Mouse (Mus musculus) embryonic facial prominence, embryonic 11.5 days (tissue): ENCODE results near the gene Lsm14a. TPM values are rescaled to one million over a fixed set of nuclear protein-coding genes. Genes with fewer than 3 reads are reported as not detected.
"Not testable (repeated sequence)": the region's sequence is repeated elsewhere in the genome, so short reads cannot be mapped to it uniquely, and the experiment has no call there.

Experiments
- ATAC-seq: fragments of 200-750 bp; cut with Nextera tagmentation; replicated peaks from 2 replicates; pipeline ENCODE4 v1.8.0; 2017; ENCODE audit warnings: low read depth; ENCODE audit not compliant: insufficient number of reproducible peaks, low FRiP score, low TSS enrichment
- DNase-seq: peaks from one replicate; pipeline ENCODE4 v3.0.0-alpha.2; 2015; ENCODE audit warnings: low spot score
- H3K27ac ChIP-seq: fragments of 300-500 bp; sonication (generic); replicated peaks from 2 replicates; pipeline ENCODE4 v1.5.1; 2014; ENCODE audit warnings: mild to moderate bottlenecking, low read depth, low read length, control low read depth
- H3K27me3 ChIP-seq: fragments of 300-500 bp; sonication (generic); 2 replicates; pipeline ENCODE4 v1.6.1; 2014; ENCODE audit warnings: mild to moderate bottlenecking, low read length, moderate library complexity, mixed read lengths; ENCODE audit not compliant: control insufficient read depth, insufficient read depth
- H3K36me3 ChIP-seq: fragments of 300-500 bp; sonication (generic); replicated peaks from 2 replicates; pipeline ENCODE4 v1.6.1; 2014; ENCODE audit warnings: low read depth, mild to moderate bottlenecking, low read length, moderate library complexity, mixed read lengths; ENCODE audit not compliant: control insufficient read depth, insufficient read depth
- H3K4me1 ChIP-seq: fragments of 300-500 bp; sonication (generic); 2 replicates; pipeline ENCODE4 v1.6.1; 2014; ENCODE audit warnings: low read length, mixed read lengths; ENCODE audit not compliant: control insufficient read depth, insufficient read depth
- H3K4me2 ChIP-seq: fragments of 300-500 bp; sonication (generic); 2 replicates; pipeline ENCODE4 v1.6.1; 2014; ENCODE audit warnings: low read depth, mild to moderate bottlenecking, control low read depth, low read length, moderate library complexity
- H3K4me3 ChIP-seq: fragments of 300-500 bp; sonication (generic); 2 replicates; pipeline ENCODE4 v1.5.1; 2014; ENCODE audit warnings: low read depth, low read length, control low read depth
- H3K9ac ChIP-seq: fragments of 300-500 bp; sonication (generic); replicated peaks from 2 replicates; pipeline ENCODE4 v1.6.1; 2014; ENCODE audit warnings: mild to moderate bottlenecking, control low read depth, low read length
- H3K9me3 ChIP-seq: fragments of 300-500 bp; sonication (generic); replicated peaks from 2 replicates; pipeline ENCODE4 v1.6.1; 2016; ENCODE audit warnings: mild to moderate bottlenecking, low read length, inconsistent platforms, mixed read lengths; ENCODE audit not compliant: control insufficient read depth
- WGBS: fragments of 180-500 bp; shearing (Covaris S2); extraction: QIAGEN DNeasy Blood & Tissue Kit; methylation state at CpG from one replicate; pipeline ENCODE4 v1.1.7; 2014; 5-methylcytosine and 5-hydroxymethylcytosine counted together
- polyA plus RNA-seq: library from polyadenylated mRNA; unstranded; fragments of >200 nt; fragmentation: Nextera tagmentation; extraction: Ambion mirVana; gene quantifications from 2 replicates; pipeline ENCODE4 v1.2.1, GENCODE M21; 2014

The Lsm14a gene
- polyA plus RNA-seq, 1 experiment from 2014 or later: 78.7 TPM

DNA sequence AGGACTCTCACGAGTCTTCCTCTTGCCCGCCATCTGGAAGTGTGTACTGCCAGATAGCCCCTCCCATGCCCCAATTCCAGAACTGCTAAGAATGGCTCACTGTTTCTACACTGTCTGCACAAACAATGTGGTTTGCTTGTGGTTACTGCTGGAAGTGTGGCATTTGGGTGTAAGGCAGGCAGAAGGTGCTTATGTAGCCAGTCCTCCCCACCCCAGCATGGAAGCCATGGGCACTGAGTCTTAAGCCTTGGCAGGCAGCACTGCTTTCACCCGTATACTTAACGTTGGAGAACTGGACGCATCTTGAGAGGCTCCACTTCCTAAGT, 54.0 kb downstream of the Lsm14a start:
- Histone ChIP-seq H3K4me2 (no peak overlapping the region), H3K9me3 (no peaks in the 10 kb centered on the region), H3K4me1 (no peaks in the 10 kb centered on the region), H3K27me3 (no peaks in the 10 kb centered on the region), H3K27ac (no peak overlapping the region), H3K9ac (no peak overlapping the region), H3K4me3 (no peak overlapping the region), H3K36me3 (peaks cover 4% of the 10 kb centered on the region)
- no peak for ATAC-seq
- peak; percentile 12 for DNase-seq
- 67% methylated on average over 5 of the region's 5 CpGs for WGBS

DNA sequence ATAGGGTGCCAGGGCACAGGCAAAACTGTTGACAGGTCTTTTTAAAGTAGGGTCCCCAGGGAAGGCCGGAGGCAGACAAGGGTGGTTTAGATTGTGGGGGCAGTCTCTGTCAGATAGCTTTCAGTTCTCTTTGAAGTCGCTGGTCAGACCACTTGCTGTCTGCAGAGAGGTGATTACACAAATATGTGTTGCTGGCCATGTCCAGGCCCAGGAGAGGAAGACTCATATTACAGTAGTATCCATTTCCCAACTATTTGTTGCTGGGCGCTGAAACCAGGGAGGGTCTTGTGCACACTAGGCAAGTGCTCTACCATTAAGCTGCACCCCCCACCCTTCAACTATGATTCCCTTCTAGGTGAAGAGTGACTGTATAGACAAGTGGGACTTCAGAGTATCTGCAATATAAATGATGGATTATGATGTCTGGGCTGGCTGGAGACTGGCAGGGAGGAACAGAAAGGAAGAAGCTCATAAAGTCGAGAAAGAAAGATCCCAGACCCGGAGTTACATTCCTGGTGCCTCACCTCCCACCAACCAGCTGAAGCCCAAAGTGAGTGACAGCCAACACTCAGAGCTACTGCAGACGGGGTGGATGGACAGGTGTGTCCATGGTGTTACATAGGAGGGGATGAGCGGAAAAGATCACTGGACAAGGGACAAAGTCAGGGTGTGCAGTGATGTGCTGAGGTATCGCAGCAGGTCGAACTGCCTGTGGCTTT, 54.5 kb downstream of the Lsm14a start:
- Histone ChIP-seq H3K27ac (no peak overlapping the region), H3K4me2 (no peak overlapping the region), H3K9me3 (no peaks in the 10 kb centered on the region), H3K9ac (no peak overlapping the region), H3K27me3 (no peaks in the 10 kb centered on the region), H3K36me3 (peaks cover 3% of the 10 kb centered on the region), H3K4me3 (no peak overlapping the region), H3K4me1 (no peaks in the 10 kb centered on the region)
- peak; percentile 24 for DNase-seq
- 59% methylated on average over 9 of the region's 9 CpGs for WGBS
- ATAC-seq: peak; percentile 51; the same call in 1 of the 2 replicates

DNA sequence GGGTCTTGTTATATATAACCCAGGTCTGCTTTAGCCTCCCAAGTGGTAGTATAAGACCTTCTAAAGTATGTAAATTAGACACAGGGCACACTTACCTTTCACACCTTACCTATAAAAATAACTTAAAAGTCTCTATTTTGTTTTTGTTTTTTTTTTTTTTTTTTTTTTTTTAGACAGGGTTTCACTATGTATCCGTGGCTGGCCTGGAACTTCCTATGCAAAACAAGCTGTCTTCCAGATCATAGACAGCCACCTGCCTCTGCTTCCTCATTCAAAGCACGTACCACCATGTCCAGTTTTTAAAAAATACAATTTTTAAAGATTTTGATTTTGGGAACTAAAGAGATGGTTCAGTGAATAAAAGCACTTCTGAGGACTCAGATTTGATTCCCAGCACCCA, 55.8 kb downstream of the Lsm14a start:
- no peak for ATAC-seq
- Histone ChIP-seq H3K27ac (no peak overlapping the region), H3K9ac (no peak overlapping the region), H3K4me1 (no peaks in the 10 kb centered on the region), H3K27me3 (no peaks in the 10 kb centered on the region), H3K4me2 (no peak overlapping the region), H3K36me3 (no peaks in the 10 kb centered on the region), H3K4me3 (no peak overlapping the region), H3K9me3 (no peaks in the 10 kb centered on the region)
- WGBS: 83% methylated on average over 2 of the region's 2 CpGs
- DNase-seq: no peak

DNA sequence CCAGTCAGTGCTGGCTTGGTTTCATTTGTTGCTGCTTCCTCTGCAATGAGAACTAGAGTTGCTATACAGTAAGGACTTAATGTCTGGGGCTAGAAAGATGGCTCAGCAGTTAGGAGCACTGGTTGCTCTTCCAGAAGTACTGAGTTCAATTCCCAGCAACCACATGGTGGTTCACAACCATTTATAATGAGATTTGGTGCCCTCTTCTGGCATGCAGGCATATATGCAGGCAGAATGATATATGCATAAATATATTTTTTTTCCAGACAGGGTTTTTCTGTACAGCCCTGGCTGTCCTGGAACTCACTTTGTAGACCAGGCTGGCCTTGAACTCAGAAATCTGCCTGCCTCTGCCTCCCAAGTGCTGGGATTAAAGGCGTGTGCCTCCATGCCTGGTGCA, 56.6 kb downstream of the Lsm14a start:
- not testable (repeated sequence) for H3K4me1 ChIP-seq, H3K9me3 ChIP-seq, H3K27ac ChIP-seq, DNase-seq, H3K4me2 ChIP-seq, ATAC-seq, H3K27me3 ChIP-seq, H3K4me3 ChIP-seq, H3K9ac ChIP-seq, H3K36me3 ChIP-seq
- WGBS: 93% methylated on average over 1 of the region's 1 CpGs

DNA sequence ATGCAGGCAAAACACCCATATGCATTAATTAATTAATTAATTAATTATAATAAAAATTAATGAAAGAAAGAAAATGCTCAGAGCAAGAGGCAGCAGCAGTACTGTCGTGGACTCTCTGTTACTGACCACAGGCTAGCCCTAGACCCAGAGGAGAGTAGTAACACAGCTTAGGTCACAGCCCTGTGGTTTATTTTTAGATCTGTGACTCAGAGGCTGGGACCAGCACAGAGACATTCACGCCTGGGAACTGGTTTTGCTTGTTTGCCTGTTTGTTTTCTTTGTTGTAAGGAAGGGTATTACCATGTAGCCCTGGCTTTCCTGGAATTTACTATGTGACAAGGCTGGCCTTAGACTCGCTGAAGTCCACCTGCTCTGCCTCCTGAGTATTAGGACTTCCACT, 65.6 kb downstream of the Lsm14a start:
- H3K4me1 ChIP-seq: no peaks in the 10 kb centered on the region
- H3K27ac ChIP-seq: no peak overlapping the region
- 62% methylated on average over 3 of the region's 3 CpGs for WGBS
- H3K27me3 ChIP-seq: no peaks in the 10 kb centered on the region
- no peaks in the 10 kb centered on the region for H3K36me3 ChIP-seq
- ATAC-seq (no peak), DNase-seq (peak; percentile 12)
- H3K4me2 ChIP-seq: no peak overlapping the region
- H3K9me3 ChIP-seq: no peaks in the 10 kb centered on the region
- H3K4me3 ChIP-seq: no peak overlapping the region
- no peak overlapping the region for H3K9ac ChIP-seq

DNA sequence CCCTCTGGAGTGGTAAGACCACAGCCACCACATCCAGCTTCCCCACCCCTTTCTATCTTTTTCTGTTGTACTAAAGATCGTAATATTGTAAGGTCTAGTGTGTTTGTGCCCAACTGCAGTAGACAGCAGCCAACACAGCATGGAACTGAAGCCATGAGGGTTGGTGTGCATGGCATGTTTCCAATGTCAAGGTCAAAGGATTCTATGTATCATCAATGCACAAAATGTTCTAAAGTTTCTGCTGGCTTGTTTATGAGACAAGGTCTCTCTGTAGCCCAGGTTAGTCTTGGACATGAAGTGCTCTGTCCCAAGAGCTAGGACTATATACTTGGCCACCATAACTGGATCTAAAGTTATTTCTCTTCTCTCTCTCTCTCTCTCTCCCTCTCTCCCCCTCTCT, 68.3 kb downstream of the Lsm14a start:
- Histone ChIP-seq H3K36me3 (no peaks in the 10 kb centered on the region), H3K27ac (no peak overlapping the region), H3K4me2 (no peak overlapping the region), H3K4me3 (no peak overlapping the region), H3K9ac (no peak overlapping the region), H3K4me1 (no peaks in the 10 kb centered on the region), H3K9me3 (no peaks in the 10 kb centered on the region), H3K27me3 (no peaks in the 10 kb centered on the region)
- ATAC-seq (no peak), DNase-seq (no peak)
- WGBS: 100% methylated on average over 1 of the region's 1 CpGs

DNA sequence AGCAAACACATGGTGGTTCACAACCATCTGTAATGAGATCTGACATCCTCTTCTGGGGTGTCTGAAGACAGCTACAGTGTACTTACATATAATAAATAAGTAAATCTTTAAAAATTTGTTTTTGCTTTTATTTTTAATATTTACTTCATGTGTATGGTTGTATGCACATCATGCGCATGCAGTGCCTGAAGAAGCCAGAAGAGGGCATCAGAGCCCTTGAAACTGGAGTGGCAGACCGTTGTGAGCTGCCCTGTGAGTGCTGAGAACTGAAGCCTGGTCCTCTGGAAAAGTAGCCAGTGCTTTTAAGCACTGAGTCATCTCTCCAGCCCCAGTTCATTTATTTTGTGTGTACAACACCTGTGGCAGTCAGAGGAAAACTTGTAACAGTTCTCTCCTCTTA, 69.1 kb downstream of the Lsm14a start:
- DNase-seq (no peak), ATAC-seq (no peak)
- 88% methylated on average over 2 of the region's 2 CpGs for WGBS
- H3K9me3 ChIP-seq: no peaks in the 10 kb centered on the region
- no peak overlapping the region for H3K4me3 ChIP-seq
- H3K9ac ChIP-seq: no peak overlapping the region
- H3K27me3 ChIP-seq: no peaks in the 10 kb centered on the region
- H3K4me1 ChIP-seq: no peaks in the 10 kb centered on the region
- H3K27ac ChIP-seq: no peak overlapping the region
- H3K36me3 ChIP-seq: no peaks in the 10 kb centered on the region
- H3K4me2 ChIP-seq: no peak overlapping the region

DNA sequence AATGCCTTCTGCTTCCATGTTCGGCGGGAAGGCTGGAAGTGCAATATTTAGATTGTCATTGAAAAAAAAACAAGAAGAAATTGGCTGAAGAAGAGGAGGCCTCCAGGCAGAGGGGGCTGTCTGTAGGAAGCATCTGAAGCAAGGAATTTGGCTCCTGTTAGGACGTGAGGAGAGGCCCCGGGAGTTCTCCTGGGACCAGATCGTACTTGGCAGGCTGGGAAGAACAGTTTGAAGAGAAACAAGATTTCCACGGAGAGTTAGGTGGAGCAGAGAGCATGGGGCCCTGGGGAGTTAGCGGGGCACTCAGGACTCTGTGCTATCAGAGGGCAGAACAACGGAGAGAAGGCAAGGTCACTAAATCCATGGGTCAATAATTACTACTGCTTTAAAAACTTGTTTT, 69.8 kb downstream of the Lsm14a start:
- ATAC-seq: no peak
- 78% methylated on average over 8 of the region's 8 CpGs for WGBS

More for the DNA sequence above, 69.8 kb downstream of the Lsm14a start:
- Histone ChIP-seq H3K9ac (no peak overlapping the region), H3K4me3 (no peak overlapping the region), H3K9me3 (no peaks in the 10 kb centered on the region), H3K27ac (no peak overlapping the region), H3K4me2 (no peak overlapping the region), H3K36me3 (no peaks in the 10 kb centered on the region), H3K4me1 (no peaks in the 10 kb centered on the region), H3K27me3 (no peaks in the 10 kb centered on the region)
- no peak for DNase-seq
